Mouse (Mus musculus): ENCODE data around the gene Camk2b. TPM values are rescaled to one million over a fixed set of nuclear protein-coding genes. Genes with fewer than 3 reads are reported as not detected.
"Not testable (repeated sequence)": the region's sequence is repeated elsewhere in the genome, so short reads cannot be mapped to it uniquely, and the experiment has no call there.

The Camk2b gene
- 1 to 10 TPM; 7.2 to 8.1 TPM for total RNA-seq (2021)
- long read RNA-seq, experiment 1, partial matches to known transcripts: 5 of 9 reads
- long read RNA-seq, experiment 1, other reads (novel, unspliced or antisense): 4 of 9 reads
- long read RNA-seq, experiment 2, partial matches to known transcripts: 1 of 3 reads
- long read RNA-seq, experiment 2, other reads (novel, unspliced or antisense): 2 of 3 reads

DNA sequence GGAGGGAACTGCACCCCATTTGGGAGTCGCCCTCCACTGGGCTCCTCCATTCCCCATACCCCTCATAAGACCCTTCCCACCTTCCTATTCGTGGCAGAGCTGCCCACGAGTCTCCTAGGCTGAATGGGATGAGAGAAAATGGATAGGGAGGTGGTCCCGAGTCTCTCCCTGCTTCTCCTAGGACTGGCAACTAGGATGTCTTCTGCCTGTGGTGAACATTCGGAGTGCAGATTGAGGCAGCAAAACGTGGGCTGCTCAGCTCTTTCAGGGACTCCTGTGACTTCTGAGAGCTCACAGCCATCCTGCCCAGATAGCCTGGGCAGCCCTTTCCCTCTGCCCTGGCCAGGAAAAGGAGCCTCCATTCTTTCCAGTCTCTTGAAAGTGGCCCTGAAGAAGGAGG is at the start of gene Camk2b:
TSS of gene Camk2b (minus strand) at position 187 of the 400 bp plus-strand sequence.
- DNase-seq: no peak

DNA sequence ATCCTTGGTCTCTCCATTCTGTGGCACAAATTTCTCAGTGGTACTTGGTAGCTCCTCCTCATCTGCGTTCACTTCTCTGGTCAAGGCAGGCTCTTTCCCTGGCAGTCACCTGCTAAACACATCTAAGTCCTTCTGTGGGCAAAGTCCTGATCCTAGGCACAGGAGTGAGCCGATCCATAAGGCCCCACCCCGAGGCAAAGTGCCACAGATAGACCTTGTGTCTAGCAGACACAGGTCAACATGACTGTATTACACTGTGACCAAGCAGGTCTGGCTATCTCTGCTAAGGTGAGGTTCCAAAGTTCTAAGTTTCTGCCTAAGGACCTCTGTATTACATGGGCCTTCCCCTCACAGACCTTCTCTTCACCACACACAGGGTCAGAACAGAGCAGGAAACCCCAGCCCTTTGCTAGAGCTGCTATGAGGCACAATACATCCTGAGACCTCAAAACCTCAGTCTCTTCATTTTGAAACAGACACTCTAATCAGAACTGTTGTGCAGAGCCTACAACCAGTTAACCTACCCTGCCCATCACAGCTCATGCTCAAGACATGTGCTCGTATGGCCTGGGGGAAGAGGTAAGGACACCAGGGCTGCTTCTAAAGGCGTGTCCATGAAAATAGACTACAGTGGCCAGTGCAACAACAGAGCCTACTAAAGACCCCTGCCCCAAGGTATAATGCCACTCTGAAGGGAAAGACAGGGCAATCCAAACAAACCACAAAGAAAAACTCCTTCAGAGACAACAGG is 45.7 kb upstream of the Camk2b start:
- DNase-seq: no peak

DNA sequence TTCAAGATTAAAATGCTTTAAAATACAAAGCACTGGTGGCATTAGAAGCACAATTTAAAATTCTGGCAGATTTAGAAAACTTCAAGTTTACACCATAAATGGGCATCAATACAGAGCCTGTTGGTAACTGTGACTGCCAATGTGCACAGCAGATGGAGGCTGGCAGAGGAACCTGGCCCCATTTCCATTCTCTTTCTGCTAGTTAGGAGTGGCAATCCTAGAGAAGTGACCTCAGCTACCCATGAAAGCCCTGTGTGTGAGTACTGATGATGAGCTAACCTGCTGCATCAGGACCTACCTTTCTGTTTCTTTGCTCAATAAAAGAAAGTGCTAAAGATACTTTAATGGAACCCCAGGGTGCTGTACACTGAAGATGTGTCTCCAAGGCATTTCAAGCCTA is 43.8 kb upstream of the Camk2b start:
- no peak for DNase-seq

DNA sequence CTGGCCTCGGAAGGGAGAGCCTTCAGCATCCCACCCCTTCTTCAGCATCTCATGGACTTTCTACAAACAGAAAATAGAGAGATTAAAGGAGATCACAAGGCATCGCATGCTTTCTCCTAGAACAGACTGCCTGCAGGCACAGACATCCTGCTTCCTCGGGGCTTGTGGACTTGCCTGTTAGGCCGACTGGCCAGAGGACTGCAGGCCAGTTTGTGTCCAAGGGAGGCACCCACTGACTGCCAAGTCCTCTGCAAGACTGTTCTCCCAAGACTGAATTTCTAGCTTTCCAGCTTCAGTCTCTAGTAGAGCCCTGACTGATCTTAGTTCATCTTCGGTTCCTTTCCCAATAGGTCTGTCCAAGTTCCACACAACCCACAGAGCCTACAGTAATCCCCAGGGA is 42.1 kb upstream of the Camk2b start:
- DNase-seq: no peak

DNA sequence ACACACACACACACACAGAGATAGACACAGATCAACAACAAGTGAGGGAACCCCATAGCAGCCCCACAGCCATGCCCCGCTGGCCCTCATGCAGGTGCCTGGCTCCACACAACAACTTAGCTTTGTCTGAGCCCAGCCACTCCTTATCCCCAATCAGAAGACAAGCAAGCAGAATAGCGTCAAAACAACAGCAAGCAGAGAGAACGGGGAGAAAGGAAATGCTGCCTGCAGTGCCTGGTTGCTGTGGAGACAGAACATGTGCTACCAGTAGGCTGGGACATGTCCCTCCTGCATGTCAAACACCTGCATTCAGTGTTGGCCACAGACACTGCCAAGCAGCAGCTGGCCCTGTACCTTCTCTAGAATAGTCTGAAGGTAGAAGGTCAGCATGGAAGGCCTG is 41.6 kb upstream of the Camk2b start:
- no peak for DNase-seq

DNA sequence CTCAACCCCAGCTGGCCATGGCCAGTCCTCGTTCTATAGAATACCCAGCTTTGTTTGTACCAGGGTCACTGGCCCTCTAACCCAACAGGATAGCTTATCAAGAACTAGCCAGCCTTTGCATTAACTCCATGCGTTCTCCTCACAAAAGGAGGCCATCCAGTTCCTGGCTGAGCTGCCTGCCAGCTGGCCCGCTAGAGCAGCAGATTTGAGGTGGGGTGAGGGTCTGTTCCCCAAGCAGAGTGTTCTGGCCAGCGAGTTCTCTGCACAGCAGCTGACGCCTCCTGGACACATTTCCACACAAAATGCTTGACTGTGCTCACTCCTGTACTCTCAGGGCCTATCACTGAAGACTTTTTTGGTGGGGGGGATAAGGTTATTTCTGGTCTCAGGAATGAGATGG is 38.6 kb upstream of the Camk2b start:
- DNase-seq: no peak

DNA sequence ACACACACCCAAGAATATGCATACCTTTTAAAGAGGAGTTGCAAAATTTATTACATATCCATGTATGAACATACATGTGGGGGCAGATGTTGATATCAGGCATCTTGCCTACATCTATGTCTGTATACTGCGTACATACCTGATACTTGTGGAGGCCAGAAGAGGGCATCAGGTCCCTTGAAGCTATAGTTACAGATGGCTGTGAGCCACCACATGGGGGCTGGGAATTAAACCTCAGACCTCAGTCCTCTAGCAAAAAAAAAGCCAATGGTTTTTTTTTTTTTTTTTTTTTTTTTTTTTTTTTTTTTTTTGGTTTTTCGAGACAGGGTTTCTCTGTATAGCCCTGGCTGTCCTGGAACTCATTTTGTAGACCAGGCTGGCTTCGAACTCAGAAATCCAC is 30.5 kb upstream of the Camk2b start:
- DNase-seq: not testable (repeated sequence)

DNA sequence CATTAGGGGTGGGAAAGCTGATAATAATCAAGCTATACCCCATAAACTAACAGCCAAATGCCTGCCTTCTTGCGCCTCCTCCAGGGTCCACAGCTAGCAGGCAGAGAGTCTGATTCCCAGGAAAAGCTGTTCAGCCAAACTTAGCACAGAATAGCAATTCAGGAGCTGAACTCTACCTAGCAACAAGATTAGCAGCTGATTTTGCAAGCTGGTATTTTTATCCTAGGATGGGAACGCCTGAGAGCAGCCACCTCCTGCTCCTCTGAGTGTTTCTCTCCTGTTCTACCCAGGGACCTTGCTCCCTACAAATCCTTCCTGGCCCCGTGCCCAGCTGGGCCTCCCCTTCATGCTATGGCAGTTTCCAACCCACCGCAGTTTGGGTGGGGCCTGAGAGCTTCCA is 20.8 kb upstream of the Camk2b start:
- no peak for DNase-seq

DNA sequence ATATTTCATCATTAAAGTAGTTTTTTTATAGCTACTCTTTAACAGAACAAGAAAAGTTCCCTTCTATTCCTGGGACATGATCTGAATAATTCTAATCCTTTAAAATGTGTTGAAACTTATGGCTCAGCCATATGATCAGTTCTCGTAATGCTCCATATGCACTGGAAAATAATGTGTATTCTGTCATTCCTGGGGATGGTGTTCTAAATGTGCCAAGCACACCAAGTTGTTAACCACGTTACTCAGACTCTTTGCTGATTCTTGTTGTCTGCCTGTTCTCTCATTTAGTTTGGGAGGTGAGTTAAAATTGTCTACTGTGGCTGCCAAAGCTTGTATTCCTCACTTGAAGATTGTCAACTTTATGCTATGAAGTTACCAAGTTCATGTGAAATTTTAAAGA is 12.6 kb upstream of the Camk2b start:
- DNase-seq: no peak

DNA sequence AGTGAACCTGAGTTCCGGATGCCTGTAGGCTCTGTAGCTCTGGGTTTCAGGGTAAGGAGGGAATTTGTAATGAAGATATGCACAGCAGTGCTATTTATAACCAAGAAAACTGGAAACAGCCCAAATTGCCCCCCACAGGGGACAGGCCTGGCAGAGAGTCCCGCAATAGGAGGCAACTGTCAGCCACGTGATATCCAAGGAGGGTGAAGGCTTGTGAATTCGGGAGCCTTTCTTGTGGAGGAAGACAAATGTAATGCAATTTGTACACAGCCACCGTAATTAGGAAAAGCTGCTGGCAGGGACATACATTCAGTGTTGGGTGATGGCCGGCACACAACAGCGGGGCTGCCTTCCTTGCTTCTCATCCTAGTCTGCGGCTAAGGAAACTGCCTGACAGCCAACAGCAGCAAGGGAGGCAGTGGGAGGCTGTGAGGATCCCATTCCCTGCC is 9.5 kb upstream of the Camk2b start:
- no peak for DNase-seq

DNA sequence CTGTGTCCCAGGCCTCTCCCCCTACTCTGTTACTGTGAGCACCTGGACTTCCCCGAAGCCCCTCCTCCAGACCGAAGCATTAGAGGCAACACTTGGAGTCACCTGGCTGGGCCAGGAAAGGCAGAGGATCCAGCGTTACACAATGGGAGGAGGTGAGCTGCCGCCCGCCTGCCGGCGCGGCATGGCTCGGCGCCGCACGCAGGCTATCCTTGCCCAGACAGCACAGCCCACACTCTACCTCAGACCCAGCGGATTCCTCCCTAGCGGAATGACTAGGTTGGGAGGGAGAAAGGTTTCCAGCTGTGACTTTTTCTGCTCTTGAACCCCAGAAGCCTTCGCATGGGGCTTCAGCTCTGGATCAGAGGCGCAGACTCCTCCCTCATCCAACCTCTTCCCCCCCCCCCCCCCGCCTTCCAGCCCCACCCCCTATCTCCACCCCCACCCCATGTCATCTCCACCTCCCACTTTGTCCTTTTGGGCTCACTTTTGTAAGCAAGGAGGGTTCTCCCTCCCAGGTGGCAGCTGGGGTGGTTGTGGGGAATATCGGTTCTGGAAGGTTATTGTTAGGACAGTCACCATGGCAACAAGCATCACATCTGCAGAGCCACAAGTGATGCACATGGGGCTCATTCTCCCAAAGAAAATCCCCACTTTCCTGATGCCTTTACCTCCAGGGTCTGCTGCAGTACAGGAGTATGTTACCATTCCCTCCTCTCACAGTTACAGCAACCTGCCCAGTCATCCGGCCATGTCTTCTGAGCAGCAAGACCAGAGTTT is 2.2 kb upstream of the Camk2b start:
- DNase-seq: no peak

DNA sequence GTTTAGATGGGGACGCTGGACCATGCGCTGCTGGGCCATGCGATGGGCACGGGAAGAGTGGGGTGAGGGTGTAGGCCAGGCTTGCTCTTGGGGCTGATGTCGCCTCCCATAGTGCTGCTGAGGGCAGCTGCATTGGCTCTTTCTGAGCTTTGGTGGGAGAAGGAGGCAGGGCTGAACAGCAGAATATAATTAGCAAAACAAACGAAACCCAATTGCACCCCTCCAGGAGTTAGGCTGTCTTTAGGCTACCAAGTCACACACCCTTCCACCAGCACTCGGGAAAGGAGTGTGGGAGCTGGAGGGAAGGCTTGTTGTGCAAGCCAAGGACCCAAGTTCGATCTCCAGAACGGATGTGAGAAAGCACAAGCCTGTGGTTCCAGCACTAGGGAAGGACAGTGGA is 998 bp upstream of the Camk2b start:
- DNase-seq: no peak

DNA sequence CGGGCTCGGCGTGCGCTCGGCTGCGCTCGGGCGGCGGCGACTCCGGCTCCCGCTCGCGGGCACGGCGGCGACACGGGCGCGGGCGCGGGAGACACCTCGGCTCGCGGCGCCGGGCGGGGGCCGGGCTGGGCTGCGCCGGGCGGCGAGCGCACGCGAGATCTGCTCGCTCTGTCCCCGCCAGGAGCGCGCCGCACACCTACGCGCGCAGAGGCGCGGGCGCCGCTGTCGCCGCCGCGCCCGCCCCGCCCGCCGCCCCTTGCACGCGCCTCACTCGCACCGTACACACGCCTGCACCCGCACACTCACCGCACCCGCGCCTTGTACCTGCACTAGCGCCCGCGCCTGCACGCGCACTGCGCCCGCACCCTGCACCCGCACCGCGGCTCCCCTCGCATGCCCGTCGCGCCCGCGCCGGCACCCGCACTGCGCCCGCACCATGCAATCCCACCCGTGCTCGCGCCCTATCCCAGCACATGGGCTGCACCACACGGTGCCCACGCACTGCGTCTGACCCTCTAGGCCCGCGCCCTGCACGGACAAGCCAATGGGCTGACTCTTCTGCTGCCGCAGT is 526 bp downstream of the Camk2b start:
- no peak for DNase-seq

DNA sequence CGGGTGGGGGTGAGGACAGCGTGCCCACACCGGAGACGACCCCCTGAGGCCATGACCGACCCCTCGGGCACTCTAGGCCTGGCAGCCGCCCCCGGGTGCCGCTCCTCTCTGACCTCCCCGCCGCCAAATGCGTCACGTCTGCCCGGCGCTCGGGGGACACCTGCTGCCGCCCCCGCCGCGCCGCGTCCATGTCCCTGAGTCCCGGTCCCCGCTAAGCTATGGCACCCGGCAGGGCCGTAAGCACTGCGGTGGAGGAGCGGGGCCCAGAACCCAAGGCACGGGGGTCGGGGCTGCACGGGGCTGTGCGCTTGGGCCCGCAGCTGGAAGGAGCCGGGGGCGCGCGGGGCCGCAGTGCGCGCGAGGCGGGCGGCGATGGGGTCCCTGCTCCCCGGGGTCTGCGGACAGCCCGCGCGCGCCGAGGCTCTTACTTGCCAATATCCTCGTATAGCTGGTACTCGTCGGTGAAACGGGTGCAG is 1.1 kb downstream of the Camk2b start:
- DNase-seq: no peak

DNA sequence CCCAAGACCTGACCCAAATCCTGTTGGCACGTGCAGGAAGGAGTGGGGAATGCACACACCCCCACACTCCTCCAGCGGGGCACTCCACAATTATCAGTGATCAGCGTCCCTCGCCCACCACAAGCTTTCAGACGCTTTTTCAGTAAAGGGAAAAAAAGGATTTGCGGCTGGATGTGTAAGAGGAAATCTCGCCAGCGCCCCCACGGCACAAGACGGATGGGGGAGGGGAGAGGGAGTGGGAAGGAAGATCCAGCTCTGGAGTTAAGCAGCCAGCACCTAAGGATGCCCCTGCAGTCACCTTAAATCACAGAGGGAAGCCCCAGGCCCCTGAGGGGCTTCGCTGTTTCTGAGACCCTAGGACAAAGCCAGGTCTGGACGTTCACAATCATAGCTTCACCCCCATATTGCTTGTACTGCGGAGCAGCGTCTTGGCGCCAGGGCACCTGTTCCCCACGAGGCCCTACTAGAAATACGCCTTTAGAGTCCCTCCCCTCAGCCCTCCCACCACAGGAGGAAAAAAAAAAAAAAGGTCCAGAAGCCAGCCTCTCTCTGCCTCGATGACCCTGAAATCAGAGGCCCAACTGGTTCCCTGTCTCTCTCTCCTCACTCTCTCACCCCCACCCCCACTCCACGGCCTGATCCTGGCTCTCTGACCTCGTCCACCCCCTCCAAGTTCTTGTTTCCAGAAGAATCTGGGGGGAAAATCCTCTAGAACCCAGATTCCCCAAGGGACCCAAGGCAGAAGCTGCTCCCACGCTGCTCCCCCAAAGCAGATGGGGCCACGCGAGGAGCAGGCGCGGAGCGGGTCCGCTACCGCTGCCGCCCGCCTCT is 1.7 kb downstream of the Camk2b start:
- no peak for DNase-seq

DNA sequence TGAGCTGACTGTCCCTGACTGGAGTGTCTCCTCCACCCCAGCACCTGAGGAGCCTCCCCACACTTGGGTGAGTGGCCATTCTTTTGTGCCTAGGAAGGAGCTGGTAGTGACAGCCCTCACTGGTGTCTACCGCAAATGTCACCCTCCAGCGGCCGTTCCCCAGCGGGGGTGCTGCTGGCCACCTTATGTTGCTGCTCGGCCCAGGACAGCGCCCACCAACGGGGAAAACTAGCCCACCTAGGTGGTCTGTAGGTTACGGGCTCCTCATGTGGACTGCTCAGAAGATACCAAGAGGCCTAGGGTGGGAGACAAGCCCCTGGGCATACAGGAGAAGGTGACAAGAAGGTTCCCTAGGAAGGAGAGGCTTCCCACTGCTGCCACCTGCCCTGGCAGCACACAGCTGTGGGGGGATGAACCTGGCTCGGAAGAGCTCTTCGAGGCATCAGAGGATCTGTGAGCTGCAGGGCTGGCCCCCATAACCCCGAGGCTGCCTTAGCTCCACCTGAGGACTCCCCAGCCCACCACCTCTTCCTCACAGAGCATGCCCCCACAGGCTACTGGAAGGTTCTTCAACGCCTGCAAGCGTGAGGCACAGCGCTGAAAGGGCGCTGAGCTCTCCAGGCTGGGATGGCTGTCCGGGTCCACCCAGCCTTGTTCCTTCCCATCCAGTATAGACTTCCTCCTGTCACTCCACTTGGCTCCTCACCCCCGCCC is 2.5 kb downstream of the Camk2b start:
- DNase-seq: no peak

DNA sequence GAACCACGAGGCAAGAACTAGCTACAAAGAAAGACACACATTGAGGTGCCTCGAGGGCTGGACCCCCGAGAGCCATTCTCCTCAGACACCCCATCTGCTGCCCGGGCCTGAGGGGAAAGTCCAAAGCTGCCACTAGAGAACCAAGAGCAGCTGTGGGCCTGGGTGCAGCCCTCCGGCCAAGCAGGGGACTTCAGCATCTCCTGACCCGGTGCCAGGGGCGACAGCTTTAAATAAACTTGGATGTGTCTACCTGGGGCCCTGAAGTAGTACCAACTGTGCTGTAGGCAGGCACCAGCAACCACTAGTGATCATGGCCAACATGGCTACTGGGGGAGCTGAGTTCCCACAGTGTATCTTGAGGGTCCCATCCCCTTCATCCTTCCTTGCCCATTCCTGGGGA is 3.1 kb downstream of the Camk2b start:
- no peak for DNase-seq

DNA sequence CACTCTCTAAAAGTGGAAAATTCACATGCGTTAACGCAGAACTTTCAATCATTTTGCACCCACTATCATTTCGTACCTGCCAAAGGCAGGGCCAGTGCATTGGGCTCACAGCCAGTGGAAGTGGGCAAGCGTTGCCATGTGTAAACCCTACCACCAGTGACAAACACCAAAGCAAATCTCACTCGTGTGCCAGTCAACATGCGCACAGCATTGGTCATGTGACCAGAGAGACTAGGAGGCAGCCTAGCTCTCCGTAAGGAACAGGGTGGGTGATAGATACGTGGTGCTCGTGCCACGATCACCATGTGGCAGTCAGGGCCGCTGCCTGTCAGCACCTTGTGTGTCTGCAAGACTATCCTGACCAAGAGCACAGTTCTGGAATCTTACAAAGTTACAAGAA is 3.8 kb downstream of the Camk2b start:
- no peak for DNase-seq

DNA sequence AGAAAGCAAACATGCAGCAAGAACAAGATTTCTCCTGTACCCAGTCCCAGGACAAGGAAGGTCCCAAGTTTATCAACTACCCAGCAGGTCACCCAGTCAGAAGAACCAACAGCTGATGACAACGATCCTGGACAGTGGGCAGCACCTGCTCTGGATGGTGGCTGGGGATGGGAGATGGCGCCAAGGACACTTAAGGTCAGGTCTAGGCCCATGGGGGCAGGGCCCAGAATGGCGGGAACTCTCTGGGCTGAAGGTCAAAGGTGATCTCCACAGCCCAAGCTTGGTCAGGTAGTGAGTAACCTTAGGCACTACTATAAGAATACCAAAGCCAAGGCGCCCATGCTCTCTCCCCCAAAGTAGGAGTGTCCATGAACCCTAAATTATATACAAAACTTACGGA is 4.3 kb downstream of the Camk2b start:
- DNase-seq: no peak

DNA sequence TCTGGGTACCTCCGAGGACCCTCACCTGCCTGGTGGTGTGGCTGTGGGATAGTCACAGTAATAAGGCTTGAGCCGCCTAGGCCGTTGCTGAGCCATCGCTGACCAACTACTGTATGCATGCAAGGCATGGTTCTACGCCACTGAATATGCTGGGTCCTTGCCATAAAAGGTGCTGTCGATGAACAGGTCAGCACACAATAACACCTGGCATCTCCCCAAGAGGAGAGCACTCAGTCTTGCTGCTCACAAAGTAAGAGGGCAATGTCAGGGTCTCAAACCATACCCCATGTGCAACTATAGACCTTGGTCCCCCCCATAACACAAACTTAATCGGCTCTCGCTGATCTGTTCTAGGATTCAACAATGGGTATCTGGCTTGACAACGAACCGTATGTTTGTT is 7.0 kb downstream of the Camk2b start:
- no peak for DNase-seq

DNA sequence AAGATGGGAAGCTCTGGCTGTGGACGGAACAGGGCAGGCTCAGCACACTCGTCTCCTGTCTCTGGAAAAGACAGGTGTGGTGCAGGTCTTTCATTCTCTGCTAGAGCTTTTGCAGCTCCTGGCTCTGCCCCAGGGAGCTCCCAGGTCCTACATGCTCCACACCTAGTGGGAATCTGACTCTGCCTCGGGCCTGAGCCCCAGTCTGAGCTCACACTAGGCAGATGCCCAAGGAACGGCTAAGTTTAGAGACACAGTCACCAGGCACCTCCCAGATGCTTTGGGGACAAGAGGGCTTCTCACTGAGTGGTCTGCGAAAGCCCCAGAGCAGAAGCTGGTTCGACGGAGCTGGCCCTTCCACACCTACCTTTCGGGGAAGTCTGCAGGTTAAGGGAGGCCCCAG is 12.8 kb downstream of the Camk2b start:
- DNase-seq: no peak
